ENCODE assay signal across 8 mouse cellular contexts in genomic region chr1:180255294-180256117, GRCm38 (mm10). TPM values are rescaled to one million over a fixed set of nuclear protein-coding genes. Genes with fewer than 3 reads are reported as not detected.
DNase-seq lines count a peak whose midpoint lies in the region; ATAC-seq and TF ChIP-seq lines count a peak whose summit lies in the region.

No protein-coding gene starts in this region.

- H3K9me3 ChIP-seq in intestine, embryonic 14.5 days (ENCODE audit: control insufficient read depth, low read length) = no peaks in the 10 kb centered on the region
- no peaks in the 10 kb centered on the region for H3K9me3 ChIP-seq in lung, embryonic 16.5 days (ENCODE audit: control insufficient read depth, low read length)

- H3K9ac ChIP-seq in intestine, embryonic 14.5 days (ENCODE audit: low read length) = peak overlapping the region; percentile 54
- H3K9ac ChIP-seq in lung, embryonic 16.5 days (ENCODE audit: low read length) = peak overlapping the region; percentile 74

- TF ChIP-seq POLR2A in spleen, adult 2 months (IDR thresholded peaks at IDR 0.05; ENCODE audit: low read depth, low read length) = no peak

- peak overlapping the region; percentile 57 for H3K27ac ChIP-seq in brown adipose tissue, adult 24 weeks (replicated peaks; ENCODE audit: low read depth, low read length)
- peak overlapping the region; percentile 34; the same call in 1 of the 2 replicates for H3K27ac ChIP-seq in intestine, embryonic 14.5 days (ENCODE audit: low read depth)
- H3K27ac ChIP-seq in lung, embryonic 16.5 days (ENCODE audit: low read length) = peak overlapping the region; percentile 54
- peak overlapping the region; percentile 91 for H3K27ac ChIP-seq in spleen, adult 2 months (ENCODE audit: insufficient read depth, low read length)

- peak overlapping the region; percentile 75 for H3K4me2 ChIP-seq in intestine, embryonic 14.5 days (ENCODE audit: low read length)
- peak overlapping the region; percentile 65 for H3K4me2 ChIP-seq in lung, embryonic 16.5 days (ENCODE audit: low read depth, low read length)

- peaks cover 4% of the 10 kb centered on the region for H3K4me1 ChIP-seq in brown adipose tissue, adult 24 weeks (ENCODE audit: control insufficient read depth, insufficient read depth, insufficient read length, low read length)
- H3K4me1 ChIP-seq in intestine, embryonic 14.5 days (replicated peaks; ENCODE audit: control insufficient read depth, insufficient read depth, low read length) = peaks cover 11% of the 10 kb centered on the region; the same call in 1 of the 2 replicates
- peaks cover 8% of the 10 kb centered on the region; the same call in 1 of the 2 replicates for H3K4me1 ChIP-seq in lung, embryonic 16.5 days (replicated peaks; ENCODE audit: control insufficient read depth, insufficient read depth, low read length)
- peaks cover 28% of the 10 kb centered on the region; the same call in 1 of the 2 replicates for H3K4me1 ChIP-seq in spleen, adult 2 months (ENCODE audit: control insufficient read depth, insufficient read depth, insufficient read length)

- peak; percentile 34 to 53 for DNase-seq in adrenal gland, adult 18-20 months (ENCODE audit: low spot score in 2 of 2)
- no peak for DNase-seq in adrenal gland, adult 8-10 months
- DNase-seq in 3T3-L1 (ENCODE audit: low read depth, low spot score) = peak; percentile 47
- DNase-seq in gastrocnemius, postnatal 10 days = peak; percentile 51
- DNase-seq in intestine, embryonic 14.5 days (ENCODE audit: low spot score) = no peak
- no peak for DNase-seq in spleen, adult 2 months (ENCODE audit: low read depth in 1 of 2, low spot score in 2 of 2)

- ATAC-seq in intestine, embryonic 14.5 days (replicated peaks; ENCODE audit: low FRiP score, low TSS enrichment, low read depth) = peak; percentile 66
- ATAC-seq in lung, embryonic 16.5 days (ENCODE audit: low read depth) = peak; percentile 70

- no peaks in the 10 kb centered on the region for H3K36me3 ChIP-seq in intestine, embryonic 14.5 days (ENCODE audit: control insufficient read depth, insufficient read depth, low read length)
- no peaks in the 10 kb centered on the region for H3K36me3 ChIP-seq in lung, embryonic 16.5 days (ENCODE audit: control insufficient read depth, insufficient read depth, low read length)
- no peaks in the 10 kb centered on the region for H3K36me3 ChIP-seq in spleen, adult 2 months (ENCODE audit: control insufficient read depth, insufficient read depth, low read length)

- TF ChIP-seq CTCF in spleen, adult 2 months (IDR thresholded peaks at IDR 0.05; ENCODE audit: extremely low read depth, insufficient read depth, insufficient read length, insufficient replicate concordance) = no peak

- H3K4me3 ChIP-seq in brown adipose tissue, adult 24 weeks (ENCODE audit: insufficient read depth, low read depth, low read length) = peak overlapping the region; percentile 75
- H3K4me3 ChIP-seq in intestine, embryonic 14.5 days (ENCODE audit: low read depth, low read length) = peak overlapping the region; percentile 55
- H3K4me3 ChIP-seq in lung, embryonic 16.5 days (ENCODE audit: low read length) = peak overlapping the region; percentile 66
- peak overlapping the region; percentile 75 for H3K4me3 ChIP-seq in spleen, adult 2 months (ENCODE audit: extremely low read depth, insufficient read depth, insufficient read length)

- H3K27me3 ChIP-seq in intestine, embryonic 14.5 days (replicated peaks; ENCODE audit: control insufficient read depth, insufficient read depth, low read length) = no peaks in the 10 kb centered on the region
- H3K27me3 ChIP-seq in lung, embryonic 16.5 days (ENCODE audit: control insufficient read depth, insufficient read depth, low read depth, low read length) = no peaks in the 10 kb centered on the region
- no peaks in the 10 kb centered on the region for H3K27me3 ChIP-seq in spleen, adult 2 months (ENCODE audit: control insufficient read depth, insufficient read depth, low read length)

- WGBS in intestine, embryonic 14.5 days = 4% methylated on average over 33 of the region's 33 CpGs
- 3% methylated on average over 32 of the region's 33 CpGs for WGBS in lung, embryonic 16.5 days
- WGBS in spleen, adult 2 months = 2% methylated on average over 33 of the region's 33 CpGs

RNA-seq across cellular contexts. Expression of gene Psen2, which starts 7.7 kb away (rescaled TPM):
- total RNA-seq in adrenal gland, adult 18-20 months (2021) = 10 to 100 TPM; 29.0 to 33.0 TPM
- 10 to 100 TPM; 33.1 to 43.1 (median 38.4) TPM for total RNA-seq in adrenal gland, adult 8-10 months (2022)
- 11.6 and 17.9 TPM in 2 replicates for polyA plus RNA-seq in brown adipose tissue, adult 24 weeks (2012; ENCODE audit: insufficient read depth, insufficient read length, missing spikeins)
- total RNA-seq in gastrocnemius, postnatal 10 days (2021) = 10 to 100 TPM; 11.3 to 11.7 TPM
- 13.9 and 15.6 TPM in 2 replicates for polyA plus RNA-seq in intestine, embryonic 14.5 days (2014; fragmentation: Nextera tagmentation; extraction: Ambion mirVana)
- polyA plus RNA-seq in lung, embryonic 16.5 days (2015; fragmentation: Nextera tagmentation; extraction: Ambion mirVana) = 13.2 and 14.6 TPM in 2 replicates
- polyA plus RNA-seq in spleen, adult 2 months (2012; rRNA removed) = 93.6 and 101 TPM in 2 replicates

RNA-seq across cellular contexts. Expression of gene Coq8a, which starts 56.1 kb away (rescaled TPM):
- 100 to 1,000 TPM; 319 to 568 TPM for total RNA-seq in adrenal gland, adult 18-20 months (2021)
- total RNA-seq in adrenal gland, adult 8-10 months (2022) = 100 to 1,000 TPM in 3 of 4 experiments, 10 to 100 TPM in 1; 85.1 to 269 (median 187) TPM
- polyA plus RNA-seq in brown adipose tissue, adult 24 weeks (2012; ENCODE audit: insufficient read depth, insufficient read length, missing spikeins) = 1,169 and 1,640 TPM in 2 replicates
- 100 to 1,000 TPM; 324 to 400 TPM for total RNA-seq in gastrocnemius, postnatal 10 days (2021)
- 11.4 and 12.4 TPM in 2 replicates for polyA plus RNA-seq in intestine, embryonic 14.5 days (2014; fragmentation: Nextera tagmentation; extraction: Ambion mirVana)
- polyA plus RNA-seq in lung, embryonic 16.5 days (2015; fragmentation: Nextera tagmentation; extraction: Ambion mirVana) = 11.2 and 15.5 TPM in 2 replicates
- polyA plus RNA-seq in spleen, adult 2 months (2012; rRNA removed) = 24.0 and 27.5 TPM in 2 replicates

Comparison
In these comparisons a context has a peak if more than half of its experiments do, and no peak if none do; other contexts are left out.
1. DNase-seq: peak in adrenal gland, adult 18-20 months (2 of 2), 3T3-L1 (single experiment) and gastrocnemius, postnatal 10 days (single experiment); none in adrenal gland, adult 8-10 months (single experiment), intestine, embryonic 14.5 days (single experiment) and spleen, adult 2 months (0 of 2).
2. H3K27ac ChIP-seq: peak in every context shown above with its lines; median percentile 91 in spleen, adult 2 months; 57 in brown adipose tissue, adult 24 weeks; 54 in lung, embryonic 16.5 days; 34 in intestine, embryonic 14.5 days.
3. RNA of gene Coq8a, which starts 56.1 kb away (polyA plus RNA-seq): 1,169 to 1,640 TPM in brown adipose tissue, adult 24 weeks; 24.0 to 27.5 TPM in spleen, adult 2 months, 11.4 to 12.4 TPM in intestine, embryonic 14.5 days and 11.2 to 15.5 TPM in lung, embryonic 16.5 days; every median in the first group is over 10 times any median in the second.
4. Peak in every context shown above with its lines, with median percentiles within 50 percentile points of each other: H3K4me3 ChIP-seq.